Mouse (Mus musculus) cerebellum, adult 2 months (tissue): ENCODE data around the gene Lrrc4b.

Source experiments
- CTCF ChIP-seq: fragments of 200-500 bp; IDR thresholded peaks from 2 replicates; pipeline ENCODE4 v1.5.1; 2011; ENCODE audit warnings: low read depth, mild to moderate bottlenecking, control low read depth, low read length, moderate library complexity, borderline replicate concordance; ENCODE audit not compliant: insufficient read depth
- POLR2A ChIP-seq: fragments of 200-500 bp; IDR thresholded peaks from 2 replicates; pipeline ENCODE4 v1.6.1; 2011; ENCODE audit warnings: low read length, control low read depth, borderline replicate concordance; ENCODE audit not compliant: insufficient read depth

DNA sequence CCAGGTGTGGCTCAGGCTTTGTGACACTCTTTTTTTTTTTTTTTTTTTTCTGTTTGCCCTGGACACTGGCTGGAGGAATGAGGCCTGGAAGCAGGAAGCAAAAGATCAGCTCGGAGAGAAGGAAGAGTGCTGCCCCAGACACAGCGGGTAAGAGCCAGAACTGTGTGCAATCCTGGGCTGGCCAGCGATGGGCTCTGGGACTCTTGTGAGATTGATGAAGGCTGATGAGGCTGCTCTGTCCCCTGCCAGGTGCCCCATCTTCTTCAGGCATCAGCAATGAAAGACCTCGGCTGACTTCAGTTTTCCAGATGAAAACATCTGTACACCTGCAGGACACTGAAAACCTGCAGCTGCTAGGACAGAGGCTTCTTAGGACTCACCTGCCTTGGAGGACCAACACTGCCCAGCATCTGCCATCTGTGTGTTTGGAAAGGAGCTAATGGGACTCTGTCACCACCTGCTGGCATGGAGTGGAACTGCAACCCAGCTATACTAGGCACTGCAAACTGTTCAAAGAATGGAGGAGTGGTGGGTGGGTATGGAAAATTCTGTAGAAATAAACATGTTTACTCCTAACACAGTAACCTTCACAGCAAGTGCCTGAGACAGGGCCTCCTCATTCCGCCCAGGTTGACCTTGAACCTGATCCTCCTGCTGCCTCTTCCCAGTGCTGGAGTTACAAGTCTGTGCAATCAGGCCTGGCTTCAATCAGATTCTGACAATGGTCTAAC is 56.2 kb downstream of the Lrrc4b start:
- TF ChIP-seq CTCF, result peak; percentile 100
- TF ChIP-seq POLR2A, result no peak
